Mouse (Mus musculus) midbrain, postnatal 0 days (tissue): ENCODE data around the gene Ggt1. TPM values are rescaled to one million over a fixed set of nuclear protein-coding genes. Genes with fewer than 3 reads are reported as not detected.
"Not testable (repeated sequence)": the region's sequence is repeated elsewhere in the genome, so short reads cannot be mapped to it uniquely, and the experiment has no call there.

ENCODE experiments used
- ATAC-seq: fragments of 200-750 bp; cut with Nextera tagmentation; 2 replicates; pipeline ENCODE4 v1.8.0; 2017; ENCODE audit warnings: moderate number of reproducible peaks, mild to moderate bottlenecking, moderate TSS enrichment, moderate library complexity; ENCODE audit not compliant: low FRiP score
- DNase-seq: peaks from one replicate; pipeline ENCODE4 v3.0.0-alpha.2; 2015; ENCODE audit warnings: low spot score
- H3K27ac ChIP-seq: fragments of 300-500 bp; sonication (generic); 2 replicates; pipeline ENCODE4 v1.5.1; 2014; ENCODE audit warnings: low read depth, mild to moderate bottlenecking, low read length, mixed read lengths
- H3K27me3 ChIP-seq: fragments of 300-500 bp; sonication (generic); 2 replicates; pipeline ENCODE4 v1.6.1; 2014; ENCODE audit warnings: low read length, control low read depth, mixed read lengths; ENCODE audit not compliant: insufficient read depth
- H3K36me3 ChIP-seq: fragments of 300-500 bp; sonication (generic); 2 replicates; pipeline ENCODE4 v1.6.1; 2014; ENCODE audit warnings: low read length, control low read depth, mixed read lengths; ENCODE audit not compliant: insufficient read depth
- H3K4me1 ChIP-seq: fragments of 300-500 bp; sonication (generic); 2 replicates; pipeline ENCODE4 v1.6.1; 2014; ENCODE audit warnings: mild to moderate bottlenecking, control low read depth, antibody characterized with exemption, low read length, mixed read lengths; ENCODE audit not compliant: insufficient read depth
- H3K4me2 ChIP-seq: fragments of 300-500 bp; sonication (generic); 2 replicates; pipeline ENCODE4 v1.6.1; 2014; ENCODE audit warnings: low read depth, mild to moderate bottlenecking, low read length, mixed read lengths; ENCODE audit not compliant: poor library complexity, severe bottlenecking
- H3K4me3 ChIP-seq: fragments of 300-500 bp; sonication (generic); 2 replicates; pipeline ENCODE4 v1.5.1; 2014; ENCODE audit warnings: low read depth, mild to moderate bottlenecking, low read length, moderate library complexity
- H3K9ac ChIP-seq: fragments of 300-500 bp; sonication (generic); replicated peaks from 2 replicates; pipeline ENCODE4 v1.6.1; 2014; ENCODE audit warnings: mild to moderate bottlenecking, low read length, moderate library complexity, mixed read lengths; ENCODE audit not compliant: poor library complexity, severe bottlenecking
- H3K9me3 ChIP-seq: fragments of 300-500 bp; sonication (generic); 2 replicates; pipeline ENCODE4 v1.6.1; 2016; ENCODE audit warnings: low read length, control low read depth
- CTCF ChIP-seq: IDR thresholded peaks from 2 replicates; pipeline ENCODE4 v1.5.1; 2016; ENCODE audit warnings: antibody characterized with exemption, mild to moderate bottlenecking
- WGBS: fragments of 180-500 bp; shearing (Covaris S2); extraction: QIAGEN DNeasy Blood & Tissue Kit; methylation state at CpG from one replicate; pipeline ENCODE4 v1.1.7; 2014; 5-methylcytosine and 5-hydroxymethylcytosine counted together
- polyA plus RNA-seq: library from polyadenylated mRNA; unstranded; fragments of >200 nt; fragmentation: Nextera tagmentation; extraction: Ambion mirVana; gene quantifications from 2 replicates; pipeline ENCODE4 v1.2.1, GENCODE M21; 2015
- total RNA-seq: library from RNA; depleted of rRNA; stranded (reverse); fragments of >200 nt; gene quantifications from 2 replicates; pipeline ENCODE4 v1.2.3, GENCODE M21; 2014

Ggt1 gene
- total and polyA plus RNA-seq, 2 experiments from 2014 or later: 1.0 to 1.4 TPM

DNA sequence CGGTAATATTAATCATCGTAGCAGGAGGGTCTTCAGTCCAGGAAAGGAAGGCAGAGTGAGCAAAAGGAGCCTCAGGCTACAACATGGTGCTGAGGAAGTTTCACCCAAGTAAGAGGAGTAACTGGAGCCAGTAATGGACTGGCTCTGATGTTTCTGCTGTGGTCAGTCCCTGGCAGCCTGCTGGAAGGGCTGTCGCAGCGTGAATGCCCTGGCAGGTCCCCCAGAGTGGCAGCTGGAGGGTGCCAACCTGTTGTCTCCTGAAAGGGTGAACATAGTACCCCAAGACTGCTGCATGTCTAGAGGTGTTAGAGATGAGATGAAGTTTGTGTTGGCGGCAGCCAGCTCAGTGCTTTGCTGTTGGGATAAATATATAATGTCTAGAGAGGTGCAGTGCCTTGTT, 40.8 kb upstream of the Ggt1 start:
- 92% methylated on average over 5 of the region's 5 CpGs for WGBS
- Histone ChIP-seq H3K27me3 (no peaks in the 10 kb centered on the region), H3K27ac (no peak overlapping the region), H3K9ac (no peak overlapping the region), H3K4me1 (peaks cover 12% of the 10 kb centered on the region), H3K36me3 (peaks cover 18% of the 10 kb centered on the region), H3K4me2 (no peak overlapping the region), H3K9me3 (no peaks in the 10 kb centered on the region), H3K4me3 (no peak overlapping the region)
- ATAC-seq (no peak), DNase-seq (no peak)
- no peak for TF ChIP-seq CTCF

DNA sequence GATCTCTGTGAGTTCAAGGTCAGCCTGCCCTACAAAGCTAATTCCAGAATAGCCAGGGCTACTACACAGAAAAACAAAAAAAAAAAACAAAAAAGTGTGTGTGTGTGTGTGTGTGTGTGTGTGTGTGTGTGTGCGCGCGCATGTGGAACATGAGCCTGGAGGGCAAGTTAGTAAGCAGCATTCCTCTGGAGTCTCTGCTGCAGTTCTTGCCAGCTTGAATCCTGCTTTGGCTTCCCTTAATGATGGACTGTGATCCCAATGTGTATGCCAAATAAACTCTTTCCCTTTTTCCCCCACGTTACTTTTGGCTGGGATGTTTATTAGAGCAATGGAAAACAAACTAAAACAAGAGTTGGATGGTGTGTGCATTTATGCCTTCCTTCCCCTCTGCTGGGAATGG, 39.8 kb upstream of the Ggt1 start:
- no peak overlapping the region for H3K4me3 ChIP-seq
- H3K4me1 ChIP-seq: peaks cover 6% of the 10 kb centered on the region; the same call in 1 of the 2 replicates
- ATAC-seq (no peak), DNase-seq (no peak)
- H3K36me3 ChIP-seq: peaks cover 23% of the 10 kb centered on the region
- WGBS: 94% methylated on average over 4 of the region's 4 CpGs
- no peak overlapping the region for H3K27ac ChIP-seq
- H3K27me3 ChIP-seq: no peaks in the 10 kb centered on the region
- TF ChIP-seq CTCF: no peak
- no peak overlapping the region for H3K9ac ChIP-seq
- no peaks in the 10 kb centered on the region for H3K9me3 ChIP-seq
- H3K4me2 ChIP-seq: no peak overlapping the region

DNA sequence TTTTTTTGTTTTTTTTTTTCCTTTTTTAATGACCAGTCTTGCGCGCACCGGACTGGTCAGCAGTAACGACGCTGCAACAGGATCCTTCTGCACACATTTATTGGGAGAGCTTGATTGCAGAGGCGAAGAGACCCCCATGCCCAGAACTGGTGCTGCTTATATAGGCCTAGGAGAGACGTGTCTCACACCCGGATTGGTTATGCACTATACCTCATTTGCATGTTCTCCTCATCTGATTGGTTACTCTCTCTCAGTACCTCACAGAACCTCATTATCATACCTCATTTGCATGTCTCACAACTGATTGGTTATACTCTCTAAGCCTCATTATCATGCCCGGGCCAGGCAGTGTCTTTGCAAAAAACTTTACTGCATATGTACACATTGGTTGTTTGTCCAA, 36.0 kb upstream of the Ggt1 start:
- not testable (repeated sequence) for H3K9me3 ChIP-seq

DNA sequence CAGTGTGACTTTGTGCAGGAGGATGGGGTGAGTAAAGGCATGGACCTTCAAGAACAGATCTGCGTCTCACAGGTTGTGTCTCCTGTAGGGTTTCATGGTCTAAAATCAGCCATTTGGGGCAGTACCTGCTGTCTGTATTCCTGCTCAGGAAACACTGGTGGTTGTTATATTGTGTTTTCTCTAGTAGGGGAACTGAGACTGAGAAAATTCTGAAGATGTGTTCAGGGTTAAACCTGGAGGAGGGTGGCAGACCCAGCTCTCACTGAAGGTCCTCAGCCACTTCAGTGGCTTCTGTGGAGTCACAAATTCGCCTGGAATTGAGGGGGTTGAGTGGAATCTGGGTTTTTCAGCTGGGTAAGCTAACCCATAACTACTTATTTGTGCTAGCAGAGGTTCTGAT, 31.1 kb upstream of the Ggt1 start:
- Histone ChIP-seq H3K4me2 (no peak overlapping the region), H3K4me1 (no peaks in the 10 kb centered on the region), H3K9me3 (no peaks in the 10 kb centered on the region), H3K4me3 (no peak overlapping the region), H3K36me3 (peaks cover 30% of the 10 kb centered on the region), H3K27me3 (no peaks in the 10 kb centered on the region), H3K9ac (no peak overlapping the region), H3K27ac (no peak overlapping the region)
- TF ChIP-seq CTCF: no peak
- DNase-seq (no peak), ATAC-seq (no peak)
- 87% methylated on average over 2 of the region's 2 CpGs for WGBS

More for the DNA sequence above, 36.0 kb upstream of the Ggt1 start:
- H3K4me2 ChIP-seq, H3K27me3 ChIP-seq, H3K4me3 ChIP-seq, ATAC-seq, H3K9ac ChIP-seq, DNase-seq, H3K27ac ChIP-seq, H3K4me1 ChIP-seq: not testable (repeated sequence)
- H3K36me3 ChIP-seq: peaks cover 22% of the 10 kb centered on the region
- WGBS: 91% methylated on average over 9 of the region's 9 CpGs

DNA sequence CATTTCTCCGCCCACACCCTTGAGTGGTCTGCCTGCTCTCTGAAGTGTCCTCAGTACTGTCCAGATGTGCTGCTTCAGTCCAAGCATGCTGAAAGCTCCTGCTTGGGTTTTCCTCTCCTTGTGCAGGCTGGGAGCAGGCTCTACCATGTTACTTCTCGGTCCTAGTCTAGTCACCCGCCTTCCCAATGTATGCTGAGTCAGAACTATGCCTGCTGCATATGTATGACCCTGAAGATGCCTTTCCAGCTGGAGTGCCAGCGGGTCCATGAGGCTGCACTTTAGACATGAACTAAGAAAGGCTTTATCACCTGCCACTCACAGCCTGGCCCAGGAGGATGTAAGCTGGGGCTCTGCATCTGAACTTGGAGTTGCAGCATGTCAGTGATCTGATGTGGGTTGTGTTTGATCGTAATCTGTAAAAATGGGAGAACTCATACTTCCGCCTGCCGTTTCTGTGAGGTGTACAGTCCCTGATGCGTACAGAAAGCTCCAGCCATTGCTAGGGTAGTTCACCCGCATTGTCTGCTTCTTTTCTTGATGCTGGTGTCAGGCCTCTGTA, 29.8 kb upstream of the Ggt1 start:
- peaks cover 34% of the 10 kb centered on the region for H3K36me3 ChIP-seq
- WGBS: 86% methylated on average over 9 of the region's 9 CpGs
- H3K9ac ChIP-seq: no peak overlapping the region
- H3K27me3 ChIP-seq: no peaks in the 10 kb centered on the region
- no peaks in the 10 kb centered on the region for H3K4me1 ChIP-seq
- no peak for DNase-seq
- no peaks in the 10 kb centered on the region for H3K9me3 ChIP-seq
- H3K4me3 ChIP-seq: no peak overlapping the region
- H3K27ac ChIP-seq: no peak overlapping the region
- no peak for ATAC-seq
- TF ChIP-seq CTCF: no peak
- H3K4me2 ChIP-seq: no peak overlapping the region

DNA sequence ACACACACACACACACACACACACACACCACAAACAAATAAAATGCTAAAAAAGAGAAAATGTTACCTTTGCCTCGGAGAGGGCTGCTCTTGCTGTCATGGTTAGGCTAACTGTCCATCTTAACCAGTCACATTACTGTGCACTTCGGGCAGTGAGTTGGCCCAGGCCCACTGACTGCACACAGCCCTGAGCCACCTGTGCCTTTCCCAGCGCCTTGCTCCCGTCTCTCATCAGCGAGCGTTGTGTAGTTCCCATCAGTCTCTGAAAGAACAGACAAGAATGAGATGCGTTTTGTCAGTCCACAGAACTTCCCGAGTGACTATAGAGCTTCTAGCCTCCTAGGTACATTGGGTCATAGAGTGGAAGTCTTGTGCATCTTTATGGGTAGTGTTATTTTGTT, 27.2 kb upstream of the Ggt1 start:
- Histone ChIP-seq H3K27me3 (no peaks in the 10 kb centered on the region), H3K36me3 (peaks cover 34% of the 10 kb centered on the region), H3K4me3 (no peak overlapping the region), H3K9ac (no peak overlapping the region), H3K9me3 (no peaks in the 10 kb centered on the region), H3K27ac (no peak overlapping the region), H3K4me2 (no peak overlapping the region), H3K4me1 (no peaks in the 10 kb centered on the region)
- DNase-seq (no peak), ATAC-seq (no peak)
- WGBS: 93% methylated on average over 8 of the region's 8 CpGs
- no peak for TF ChIP-seq CTCF
